8 mouse cellular contexts compared by ENCODE assay signal in the genomic region with DNA sequence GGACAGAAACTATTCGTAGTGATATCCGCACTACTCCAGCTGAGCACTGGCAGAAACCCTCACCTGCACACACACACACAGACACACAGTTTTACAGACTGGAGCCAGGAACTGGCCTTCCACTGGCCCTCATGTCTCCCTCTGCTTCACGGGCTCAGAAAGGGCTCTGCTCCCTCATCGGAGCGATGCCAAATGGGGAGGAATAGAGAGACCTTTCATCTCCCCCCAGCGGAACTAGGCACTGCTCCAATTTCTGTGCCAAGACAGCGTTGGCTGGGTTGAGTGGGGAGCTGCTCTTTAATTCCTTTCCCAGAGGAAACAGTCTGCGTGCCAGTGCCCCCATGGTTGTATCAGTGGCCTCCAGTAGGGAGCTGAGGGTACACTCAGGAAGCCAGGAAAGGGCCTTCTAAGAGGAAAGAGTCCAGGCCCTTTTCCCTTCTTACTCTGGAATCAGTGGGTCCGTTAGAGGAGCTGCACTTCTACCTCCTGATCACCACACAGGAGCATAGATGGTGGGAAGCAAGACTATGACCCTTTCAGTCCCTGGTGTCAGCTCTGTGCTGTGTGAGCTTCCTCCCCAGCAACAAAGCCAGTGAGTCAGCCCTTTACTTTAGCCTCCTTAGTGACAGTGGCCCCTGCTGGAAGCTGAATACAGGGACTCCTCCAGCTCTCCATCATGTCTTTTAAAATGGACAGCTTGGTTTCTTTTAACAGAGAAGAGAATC.
DNase-seq lines count a peak whose midpoint lies in the region; ATAC-seq lines count a peak whose summit lies in the region.

No protein-coding gene starts in this region.

- no peak overlapping the region for H3K4me3 ChIP-seq in heart, embryonic 13.5 days
- H3K4me3 ChIP-seq in midbrain, embryonic 13.5 days (replicated peaks): no peak overlapping the region

- H3K27ac ChIP-seq in heart, embryonic 13.5 days (replicated peaks): peak overlapping the region; percentile 52; the same call in 1 of the 2 replicates
- H3K27ac ChIP-seq in midbrain, embryonic 13.5 days: peak overlapping the region; percentile 20; the same call in 1 of the 2 replicates

- H3K4me2 ChIP-seq in heart, embryonic 13.5 days: no peak overlapping the region
- no peak overlapping the region for H3K4me2 ChIP-seq in midbrain, embryonic 13.5 days (replicated peaks)

- no peak overlapping the region for H3K9ac ChIP-seq in heart, embryonic 13.5 days
- no peak overlapping the region for H3K9ac ChIP-seq in midbrain, embryonic 13.5 days (replicated peaks)

- peaks cover 14% of the 10 kb centered on the region; the same call in 1 of the 2 replicates for H3K4me1 ChIP-seq in heart, embryonic 13.5 days
- H3K4me1 ChIP-seq in midbrain, embryonic 13.5 days (replicated peaks): peaks cover 6% of the 10 kb centered on the region

- no peaks in the 10 kb centered on the region for H3K36me3 ChIP-seq in heart, embryonic 13.5 days
- H3K36me3 ChIP-seq in midbrain, embryonic 13.5 days: no peaks in the 10 kb centered on the region

- no peak for ATAC-seq in heart, embryonic 13.5 days (ENCODE audit: extremely low read depth, insufficient number of reproducible peaks, low FRiP score, low TSS enrichment)
- peak; percentile 45; the same call in 1 of the 2 replicates for ATAC-seq in midbrain, embryonic 13.5 days
- ATAC-seq in inflammation-experienced regulatory T-cells, adult 6 months: no peak

- DNase-seq in urinary bladder, adult 2 months (ENCODE audit: low spot score): peak; percentile 23
- no peak for DNase-seq in urinary bladder, postnatal 25 days (ENCODE audit: low spot score)
- DNase-seq in cerebellum, postnatal 14 days: peak; percentile 82
- DNase-seq in layer of hippocampus, postnatal 10 days (ENCODE audit: low spot score in 2 of 2): peak; percentile 88 to 90
- no peak for DNase-seq in B cell, adult 2 months

- 57% methylated on average over 9 of the region's 9 CpGs for WGBS in heart, embryonic 13.5 days
- WGBS in midbrain, embryonic 13.5 days: 77% methylated on average over 9 of the region's 9 CpGs

- no peaks in the 10 kb centered on the region for H3K9me3 ChIP-seq in heart, embryonic 13.5 days
- H3K9me3 ChIP-seq in midbrain, embryonic 13.5 days: no peaks in the 10 kb centered on the region

- H3K27me3 ChIP-seq in heart, embryonic 13.5 days (replicated peaks): no peaks in the 10 kb centered on the region
- no peaks in the 10 kb centered on the region for H3K27me3 ChIP-seq in midbrain, embryonic 13.5 days

Comparison
In these comparisons a context has a peak if more than half of its experiments do, and no peak if none do; other contexts are left out.
1. DNase-seq: peak in urinary bladder, adult 2 months (single experiment), cerebellum, postnatal 14 days (2 of 2) and layer of hippocampus, postnatal 10 days (2 of 2); none in urinary bladder, postnatal 25 days (single experiment) and B cell, adult 2 months (0 of 2).